Mouse (Mus musculus): ENCODE measurements at regions not wholly inside any gene's neighbourhood (a gene's known extent, or its start where the extent isn't known, plus 50 kb on each side); places are given as distances from the start of the nearest gene placed in this dataset.

- TF ChIP-seq POLR2A (IDR thresholded peaks at IDR 0.05; ENCODE audit: borderline replicate concordance, extremely low read depth, low read depth, low read length) (no peak), CTCF (IDR thresholded peaks at IDR 0.05; ENCODE audit: insufficient read depth, low read length) (no peak)
Measured at GRCm38 (mm10) chr9:30829158-30829870, 92.9 kb downstream of the Adamts15 start.
